Mouse (Mus musculus): Measurements from ENCODE around the gene Emc6. TPM values are rescaled to one million over a fixed set of nuclear protein-coding genes. Genes with fewer than 3 reads are reported as not detected.

The Emc6 gene
- polyA plus RNA-seq, 1 experiment from 2014 or later, result 132 TPM

GRCm38 (mm10) chr11:73172186-73172585, 4.7 kb downstream of the Emc6 start:
- Histone ChIP-seq H3K36me3 (ENCODE audit: control insufficient read depth, insufficient read depth, low read length) (no peaks in the 10 kb centered on the region), H3K4me2 (replicated peaks; ENCODE audit: low read depth) (peak overlapping the region; percentile 11; the same call in 1 of the 2 replicates), H3K27ac (replicated peaks) (peak overlapping the region; percentile 77), H3K27me3 (ENCODE audit: control insufficient read depth, insufficient read depth, low read length) (no peaks in the 10 kb centered on the region), H3K4me1 (replicated peaks; ENCODE audit: control insufficient read depth, insufficient read depth) (peaks cover 7% of the 10 kb centered on the region), H3K4me3 (ENCODE audit: low read depth, low read length) (no peak overlapping the region), H3K9ac (ENCODE audit: low read length) (peak overlapping the region; percentile 23; the same call in 1 of the 2 replicates), H3K9me3 (ENCODE audit: control insufficient read depth, low read length) (no peaks in the 10 kb centered on the region)
- ATAC-seq (ENCODE audit: low FRiP score, low TSS enrichment) (no peak), DNase-seq (ENCODE audit: low spot score) (peak; percentile 80)
- WGBS, result 21% methylated on average over 5 of the region's 5 CpGs
- TF ChIP-seq CTCF (IDR thresholded peaks at IDR 0.05; ENCODE audit: low read depth) (no peak), EP300 (optimal IDR thresholded peaks at IDR 0.05) (no peak)

- DNase-seq (ENCODE audit: low spot score) (peak; percentile 67), ATAC-seq (ENCODE audit: low FRiP score, low TSS enrichment) (peak; percentile 23; the same call in 1 of the 2 replicates)
- Histone ChIP-seq H3K4me3 (ENCODE audit: low read depth, low read length) (no peak overlapping the region), H3K27ac (replicated peaks) (no peak overlapping the region), H3K4me2 (replicated peaks; ENCODE audit: low read depth) (no peak overlapping the region), H3K27me3 (ENCODE audit: control insufficient read depth, insufficient read depth, low read length) (no peaks in the 10 kb centered on the region), H3K9me3 (ENCODE audit: control insufficient read depth, low read length) (no peaks in the 10 kb centered on the region), H3K9ac (ENCODE audit: low read length) (no peak overlapping the region), H3K36me3 (ENCODE audit: control insufficient read depth, insufficient read depth, low read length) (no peaks in the 10 kb centered on the region), H3K4me1 (replicated peaks; ENCODE audit: control insufficient read depth, insufficient read depth) (peaks cover 4% of the 10 kb centered on the region)
- WGBS, result 41% methylated on average over 4 of the region's 4 CpGs
- no peak for TF ChIP-seq EP300 (optimal IDR thresholded peaks at IDR 0.05)
- TF ChIP-seq CTCF (IDR thresholded peaks at IDR 0.05; ENCODE audit: low read depth), result peak; percentile 81
These were observed 7.6 kb downstream of the Emc6 start for GRCm38 (mm10) chr11:73169231-73169630.

GRCm38 (mm10) chr11:73168576-73168975, 8.3 kb downstream of the Emc6 start:
- H3K9me3 ChIP-seq (ENCODE audit: control insufficient read depth, low read length), result no peaks in the 10 kb centered on the region
- H3K27ac ChIP-seq (replicated peaks), result no peak overlapping the region
- no peak overlapping the region for H3K9ac ChIP-seq (ENCODE audit: low read length)
- H3K36me3 ChIP-seq (ENCODE audit: control insufficient read depth, insufficient read depth, low read length), result no peaks in the 10 kb centered on the region
- 77% methylated on average over 6 of the region's 6 CpGs for WGBS
- no peaks in the 10 kb centered on the region for H3K27me3 ChIP-seq (ENCODE audit: control insufficient read depth, insufficient read depth, low read length)
- ATAC-seq (ENCODE audit: low FRiP score, low TSS enrichment), result no peak
- peaks cover 4% of the 10 kb centered on the region for H3K4me1 ChIP-seq (replicated peaks; ENCODE audit: control insufficient read depth, insufficient read depth)
- no peak overlapping the region for H3K4me3 ChIP-seq (ENCODE audit: low read depth, low read length)
- H3K4me2 ChIP-seq (replicated peaks; ENCODE audit: low read depth), result no peak overlapping the region
- no peak for TF ChIP-seq EP300 (optimal IDR thresholded peaks at IDR 0.05)
- no peak for TF ChIP-seq CTCF (IDR thresholded peaks at IDR 0.05; ENCODE audit: low read depth)
- DNase-seq (ENCODE audit: low spot score), result no peak

- 84% methylated on average over 8 of the region's 8 CpGs for WGBS
- Histone ChIP-seq H3K36me3 (ENCODE audit: control insufficient read depth, insufficient read depth, low read length) (no peaks in the 10 kb centered on the region), H3K9ac (ENCODE audit: low read length) (no peak overlapping the region), H3K9me3 (ENCODE audit: control insufficient read depth, low read length) (no peaks in the 10 kb centered on the region), H3K4me2 (replicated peaks; ENCODE audit: low read depth) (no peak overlapping the region), H3K27ac (replicated peaks) (no peak overlapping the region), H3K4me1 (replicated peaks; ENCODE audit: control insufficient read depth, insufficient read depth) (peaks cover 4% of the 10 kb centered on the region), H3K4me3 (ENCODE audit: low read depth, low read length) (no peak overlapping the region), H3K27me3 (ENCODE audit: control insufficient read depth, insufficient read depth, low read length) (no peaks in the 10 kb centered on the region)
- no peak for TF ChIP-seq EP300 (optimal IDR thresholded peaks at IDR 0.05)
- no peak for TF ChIP-seq CTCF (IDR thresholded peaks at IDR 0.05; ENCODE audit: low read depth)
- ATAC-seq (ENCODE audit: low FRiP score, low TSS enrichment) (no peak), DNase-seq (ENCODE audit: low spot score) (no peak)
These were observed 8.8 kb downstream of the Emc6 start for GRCm38 (mm10) chr11:73168071-73168470.

GRCm38 (mm10) chr11:73162284-73162683, 14.6 kb downstream of the Emc6 start:
- Histone ChIP-seq H3K27me3 (ENCODE audit: control insufficient read depth, insufficient read depth, low read length) (no peaks in the 10 kb centered on the region), H3K27ac (replicated peaks) (no peak overlapping the region), H3K9ac (ENCODE audit: low read length) (no peak overlapping the region), H3K36me3 (ENCODE audit: control insufficient read depth, insufficient read depth, low read length) (no peaks in the 10 kb centered on the region), H3K4me1 (replicated peaks; ENCODE audit: control insufficient read depth, insufficient read depth) (no peaks in the 10 kb centered on the region; the same call in 1 of the 2 replicates), H3K4me2 (replicated peaks; ENCODE audit: low read depth) (no peak overlapping the region), H3K9me3 (ENCODE audit: control insufficient read depth, low read length) (no peaks in the 10 kb centered on the region), H3K4me3 (ENCODE audit: low read depth, low read length) (no peak overlapping the region)
- TF ChIP-seq CTCF (IDR thresholded peaks at IDR 0.05; ENCODE audit: low read depth) (no peak), EP300 (optimal IDR thresholded peaks at IDR 0.05) (no peak)
- DNase-seq (ENCODE audit: low spot score) (no peak), ATAC-seq (ENCODE audit: low FRiP score, low TSS enrichment) (no peak)
- 49% methylated on average over 5 of the region's 5 CpGs for WGBS

- no peaks in the 10 kb centered on the region for H3K36me3 ChIP-seq (ENCODE audit: control insufficient read depth, insufficient read depth, low read length)
- no peak for ATAC-seq (ENCODE audit: low FRiP score, low TSS enrichment)
These were observed 15.2 kb downstream of the Emc6 start for GRCm38 (mm10) chr11:73161616-73162015.

More at GRCm38 (mm10) chr11:73161616-73162015, 15.2 kb downstream of the Emc6 start:
- Histone ChIP-seq H3K9ac (ENCODE audit: low read length) (no peak overlapping the region), H3K4me2 (replicated peaks; ENCODE audit: low read depth) (no peak overlapping the region), H3K27ac (replicated peaks) (no peak overlapping the region), H3K27me3 (ENCODE audit: control insufficient read depth, insufficient read depth, low read length) (no peaks in the 10 kb centered on the region), H3K4me1 (replicated peaks; ENCODE audit: control insufficient read depth, insufficient read depth) (no peaks in the 10 kb centered on the region; the same call in 1 of the 2 replicates), H3K9me3 (ENCODE audit: control insufficient read depth, low read length) (no peaks in the 10 kb centered on the region), H3K4me3 (ENCODE audit: low read depth, low read length) (no peak overlapping the region)
- no peak for DNase-seq (ENCODE audit: low spot score)
- WGBS, result 79% methylated on average over 4 of the region's 4 CpGs
- TF ChIP-seq CTCF (IDR thresholded peaks at IDR 0.05; ENCODE audit: low read depth) (no peak), EP300 (optimal IDR thresholded peaks at IDR 0.05) (no peak)
